Mouse (Mus musculus) mesoderm, embryonic 11.5 days (tissue): ENCODE measurements around the gene Rubcn.

Experiments
- DNase-seq: peaks from one replicate; pipeline ENCODE4 v3.0.0-alpha.2; 2012; ENCODE audit warnings: low read depth, low spot score

Rubcn gene

GRCm38 (mm10) chr16:32818441-32818840, 59.1 kb downstream of the Rubcn start:
- DNase-seq: no peak

- DNase-seq: no peak
Measured at GRCm38 (mm10) chr16:32818036-32818435, 59.5 kb downstream of the Rubcn start.

GRCm38 (mm10) chr16:32815160-32815605, 62.4 kb downstream of the Rubcn start:
- DNase-seq: peak; percentile 68

GRCm38 (mm10) chr16:32814539-32814938, 63.0 kb downstream of the Rubcn start:
- peak; percentile 24 for DNase-seq

GRCm38 (mm10) chr16:32813771-32814170, 63.8 kb downstream of the Rubcn start:
- DNase-seq: no peak

GRCm38 (mm10) chr16:32813362-32813761, 64.2 kb downstream of the Rubcn start:
- no peak for DNase-seq

GRCm38 (mm10) chr16:32812888-32813361, 64.6 kb downstream of the Rubcn start:
- DNase-seq: peak; percentile 91

- no peak for DNase-seq
Measured at GRCm38 (mm10) chr16:32810321-32810720, 67.2 kb downstream of the Rubcn start, which contains the start of gene Smbd1. Gene Smbd1, minus strand, starts transcription at chr16:32810477.

GRCm38 (mm10) chr16:32807408-32808185, 70.0 kb downstream of the Rubcn start:
- DNase-seq: no peak

- DNase-seq: no peak
Measured at GRCm38 (mm10) chr16:32805151-32805550, 72.4 kb downstream of the Rubcn start.

- DNase-seq: no peak
Measured at GRCm38 (mm10) chr16:32803901-32804300, 73.7 kb downstream of the Rubcn start.

GRCm38 (mm10) chr16:32803252-32803853, 74.2 kb downstream of the Rubcn start:
- no peak for DNase-seq

GRCm38 (mm10) chr16:32797426-32797689, 80.2 kb downstream of the Rubcn start, which contains the start of gene Muc20:
Gene Muc20, minus strand, starts transcription at chr16:32797435.
- no peak for DNase-seq

GRCm38 (mm10) chr16:32796676-32797425, 80.7 kb downstream of the Rubcn start:
- no peak for DNase-seq

GRCm38 (mm10) chr16:32795177-32795576, 82.4 kb downstream of the Rubcn start:
- DNase-seq: no peak

GRCm38 (mm10) chr16:32790056-32790455, 87.5 kb downstream of the Rubcn start:
- no peak for DNase-seq

GRCm38 (mm10) chr16:32784840-32785239, 92.7 kb downstream of the Rubcn start:
- DNase-seq: peak; percentile 43

- DNase-seq: no peak
Measured at GRCm38 (mm10) chr16:32783324-32784062, 94.1 kb downstream of the Rubcn start.

- no peak for DNase-seq
Measured at GRCm38 (mm10) chr16:32778956-32779355, 98.6 kb downstream of the Rubcn start.

- no peak for DNase-seq
Measured at GRCm38 (mm10) chr16:32776676-32777075, 100.9 kb downstream of the Rubcn start.
